Mouse (Mus musculus): ENCODE measurements around the gene Pygo2. TPM values are rescaled to one million over a fixed set of nuclear protein-coding genes. Genes with fewer than 3 reads are reported as not detected.

The Pygo2 gene
- polyA plus RNA-seq, 1 experiment from 2014 or later: 44.0 TPM

GRCm38 (mm10) chr3:89417840-89418169 lies 12.2 kb upstream of the Pygo2 start:
- peak; percentile 57 for ATAC-seq (replicated peaks)
- Histone ChIP-seq H3K4me2 (peak overlapping the region; percentile 98), H3K4me1 (peaks cover 37% of the 10 kb centered on the region), H3K27ac (peak overlapping the region; percentile 83), H3K9ac (peak overlapping the region; percentile 37), H3K9me3 (no peaks in the 10 kb centered on the region), H3K4me3 (peak overlapping the region; percentile 60), H3K36me3 (replicated peaks) (peaks cover 10% of the 10 kb centered on the region), H3K27me3 (replicated peaks) (no peaks in the 10 kb centered on the region)
- under 1% methylated on average over 20 of the region's 20 CpGs for WGBS

GRCm38 (mm10) chr3:89418170-89418860 lies 11.7 kb upstream of the Pygo2 start, which contains the start of the genes Cks1b and Shc1:
Gene Cks1b (minus strand): TSS chr3:89418383.
Gene Shc1 (plus strand): TSS chr3:89418443.
- H3K9ac ChIP-seq: peak within 1 kb of the TSS; percentile 65
- under 1% methylated on average over 39 of the region's 39 CpGs for WGBS

GRCm38 (mm10) chr3:89418861-89419250 lies 11.2 kb upstream of the Pygo2 start:
- Histone ChIP-seq H3K9ac (peak overlapping the region; percentile 65), H3K27ac (peak overlapping the region; percentile 83), H3K9me3 (no peaks in the 10 kb centered on the region), H3K27me3 (replicated peaks) (no peaks in the 10 kb centered on the region), H3K4me2 (peak overlapping the region; percentile 98), H3K4me1 (peaks cover 37% of the 10 kb centered on the region), H3K36me3 (replicated peaks) (peaks cover 10% of the 10 kb centered on the region), H3K4me3 (peak overlapping the region; percentile 60)
- 0% methylated on average over 16 of the region's 16 CpGs for WGBS
- ATAC-seq (replicated peaks): peak; percentile 15

More at GRCm38 (mm10) chr3:89418170-89418860, 11.7 kb upstream of the Pygo2 start, which contains the start of the genes Cks1b and Shc1:
- no peaks in the 10 kb centered on the region for H3K27me3 ChIP-seq (replicated peaks)
- H3K9me3 ChIP-seq: no peaks in the 10 kb centered on the region
- peaks cover 10% of the 10 kb centered on the region for H3K36me3 ChIP-seq (replicated peaks)
- H3K27ac ChIP-seq: peak within 1 kb of the TSS; percentile 83
- peak; percentile 97 for ATAC-seq (replicated peaks)
- H3K4me3 ChIP-seq: peak within 1 kb of the TSS; percentile 60
- H3K4me2 ChIP-seq: peak within 1 kb of the TSS; percentile 98
- peaks cover 37% of the 10 kb centered on the region for H3K4me1 ChIP-seq

- peak overlapping the region; percentile 65 for H3K9ac ChIP-seq
- peaks cover 7% of the 10 kb centered on the region for H3K36me3 ChIP-seq (replicated peaks)
- H3K27me3 ChIP-seq (replicated peaks): no peaks in the 10 kb centered on the region
- WGBS: 3% methylated on average over 9 of the region's 9 CpGs
- H3K4me1 ChIP-seq: peaks cover 37% of the 10 kb centered on the region
- ATAC-seq (replicated peaks): no peak
- H3K27ac ChIP-seq: peak overlapping the region; percentile 83
- H3K4me2 ChIP-seq: peak overlapping the region; percentile 98
- H3K9me3 ChIP-seq: no peaks in the 10 kb centered on the region
- H3K4me3 ChIP-seq: peak overlapping the region; percentile 60
Measured at GRCm38 (mm10) chr3:89419571-89419970, 10.4 kb upstream of the Pygo2 start.

GRCm38 (mm10) chr3:89419981-89420380 lies 10.0 kb upstream of the Pygo2 start:
- H3K27ac ChIP-seq: 0 out of 2 replicates have a peak overlapping the region, but pooled peaks have one; percentile 36

DNA sequence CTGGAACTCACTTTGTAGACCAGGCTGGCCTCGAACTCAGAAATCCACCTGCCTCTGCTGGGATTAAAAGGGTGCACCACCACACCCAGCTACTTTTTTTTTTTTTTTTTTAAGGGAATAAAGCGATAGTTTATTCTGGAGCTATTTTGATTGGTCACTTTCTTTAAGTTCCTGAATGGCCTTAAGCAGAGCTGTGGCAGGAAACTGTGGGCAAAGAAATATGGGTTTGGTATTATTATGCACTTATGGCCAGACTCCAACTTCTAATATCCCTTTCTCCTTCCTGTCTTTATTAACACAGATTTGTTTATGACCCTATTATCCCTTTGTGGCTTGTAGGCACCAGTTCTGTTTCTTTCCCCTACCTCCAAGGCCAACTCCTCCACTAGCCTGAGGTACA lies 9.6 kb upstream of the Pygo2 start:
- no peak overlapping the region; the same call in 1 of the 2 replicates for H3K4me2 ChIP-seq
- no peak overlapping the region for H3K9ac ChIP-seq
- WGBS: 60% methylated on average over 2 of the region's 2 CpGs
- peaks cover 37% of the 10 kb centered on the region for H3K4me1 ChIP-seq
- no peaks in the 10 kb centered on the region for H3K36me3 ChIP-seq (replicated peaks)
- ATAC-seq (replicated peaks): no peak
- no peak overlapping the region for H3K4me3 ChIP-seq
- no peaks in the 10 kb centered on the region for H3K27me3 ChIP-seq (replicated peaks)
- peak overlapping the region; percentile 39; the same call in 1 of the 2 replicates for H3K27ac ChIP-seq
- no peaks in the 10 kb centered on the region for H3K9me3 ChIP-seq

More at GRCm38 (mm10) chr3:89419981-89420380, 10.0 kb upstream of the Pygo2 start:
- Histone ChIP-seq H3K9me3 (no peaks in the 10 kb centered on the region), H3K4me1 (peaks cover 37% of the 10 kb centered on the region), H3K4me2 (peak overlapping the region; percentile 98), H3K4me3 (peak overlapping the region; percentile 60), H3K9ac (peak overlapping the region; percentile 65; the same call in 1 of the 2 replicates), H3K36me3 (replicated peaks) (peaks cover 2% of the 10 kb centered on the region), H3K27me3 (replicated peaks) (no peaks in the 10 kb centered on the region)
- 43% methylated on average over 3 of the region's 3 CpGs for WGBS
- no peak for ATAC-seq (replicated peaks)

GRCm38 (mm10) chr3:89421002-89421774 lies 8.8 kb upstream of the Pygo2 start:
- Histone ChIP-seq H3K4me2 (peak overlapping the region; percentile 49), H3K36me3 (replicated peaks) (no peaks in the 10 kb centered on the region), H3K27me3 (replicated peaks) (no peaks in the 10 kb centered on the region), H3K4me1 (peaks cover 37% of the 10 kb centered on the region), H3K9me3 (no peaks in the 10 kb centered on the region), H3K9ac (peak overlapping the region; percentile 39; the same call in 1 of the 2 replicates), H3K4me3 (peak overlapping the region; percentile 30), H3K27ac (peak overlapping the region; percentile 39)
- WGBS: 5% methylated on average over 11 of the region's 11 CpGs
- ATAC-seq (replicated peaks): 0 out of 2 replicates have a peak, but pooled peaks have one; percentile 32

DNA sequence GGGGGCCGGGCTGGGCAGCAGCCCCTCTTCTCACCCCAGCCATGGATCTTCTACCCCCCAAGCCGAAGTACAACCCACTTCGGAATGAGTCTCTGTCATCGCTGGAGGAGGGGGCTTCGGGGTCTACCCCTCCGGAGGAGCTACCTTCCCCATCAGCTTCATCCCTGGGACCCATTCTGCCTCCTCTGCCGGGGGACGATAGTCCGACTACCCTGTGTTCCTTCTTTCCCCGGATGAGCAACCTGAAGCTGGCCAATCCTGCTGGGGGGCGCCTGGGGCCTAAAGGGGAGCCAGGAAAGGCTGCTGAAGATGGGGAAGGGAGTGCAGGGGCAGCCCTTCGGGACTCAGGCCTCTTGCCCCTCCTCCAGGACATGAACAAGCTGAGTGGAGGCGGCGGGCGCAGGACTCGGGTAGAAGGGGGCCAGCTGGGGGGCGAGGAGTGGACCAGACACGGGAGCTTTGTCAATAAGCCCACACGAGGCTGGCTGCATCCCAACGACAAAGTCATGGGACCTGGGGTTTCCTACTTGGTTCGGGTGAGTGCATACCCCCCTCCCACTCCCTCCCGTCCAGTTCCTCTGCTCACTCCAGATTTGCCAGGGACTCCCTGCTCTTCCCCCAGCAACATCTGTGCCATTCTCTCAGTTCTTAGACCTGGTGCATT lies 8.1 kb upstream of the Pygo2 start:
- Histone ChIP-seq H3K4me1 (peaks cover 33% of the 10 kb centered on the region), H3K27me3 (replicated peaks) (no peaks in the 10 kb centered on the region), H3K9me3 (no peaks in the 10 kb centered on the region), H3K27ac (no peak overlapping the region), H3K9ac (peak overlapping the region; percentile 39; the same call in 1 of the 2 replicates), H3K4me2 (peak overlapping the region; percentile 49), H3K4me3 (peak overlapping the region; percentile 30), H3K36me3 (replicated peaks) (no peaks in the 10 kb centered on the region)
- 10% methylated on average over 22 of the region's 22 CpGs for WGBS
- no peak for ATAC-seq (replicated peaks)

DNA sequence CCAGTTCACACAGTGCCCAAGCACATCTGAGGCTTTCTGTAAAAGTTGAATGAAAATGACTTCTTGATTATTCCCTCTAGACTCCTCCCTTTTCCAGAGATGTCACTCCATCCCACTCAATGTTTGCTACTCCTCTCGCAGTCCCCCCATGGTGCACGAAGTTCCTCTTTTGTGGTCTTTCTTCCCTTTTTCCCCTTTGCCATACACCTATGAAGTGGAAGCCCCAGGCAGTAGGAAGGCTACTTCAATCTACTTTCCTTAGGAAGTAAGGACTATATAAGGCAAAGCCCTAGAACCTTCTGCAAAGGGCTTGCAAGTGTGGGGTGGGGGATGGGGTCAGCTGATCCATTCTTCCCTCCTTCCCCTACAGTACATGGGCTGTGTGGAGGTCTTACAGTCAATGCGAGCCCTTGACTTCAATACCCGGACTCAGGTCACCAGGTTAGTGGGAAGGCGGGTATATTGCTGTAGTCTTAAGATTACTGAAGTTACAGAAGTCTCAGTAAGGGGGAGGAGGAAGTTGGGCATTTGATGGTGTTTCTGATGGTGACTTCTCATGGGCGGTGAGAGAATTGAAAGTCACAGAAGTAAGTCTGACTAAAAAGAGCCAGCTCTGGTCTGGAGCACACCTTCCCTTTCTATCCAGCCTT lies 7.3 kb upstream of the Pygo2 start:
- 67% methylated on average over 6 of the region's 6 CpGs for WGBS
- H3K9me3 ChIP-seq: no peaks in the 10 kb centered on the region
- no peaks in the 10 kb centered on the region for H3K36me3 ChIP-seq (replicated peaks)
- H3K27me3 ChIP-seq (replicated peaks): no peaks in the 10 kb centered on the region
- no peak overlapping the region for H3K27ac ChIP-seq
- peaks cover 25% of the 10 kb centered on the region for H3K4me1 ChIP-seq
- no peak overlapping the region for H3K9ac ChIP-seq
- no peak overlapping the region for H3K4me3 ChIP-seq
- ATAC-seq (replicated peaks): no peak
- H3K4me2 ChIP-seq: no peak overlapping the region; the same call in 1 of the 2 replicates

DNA sequence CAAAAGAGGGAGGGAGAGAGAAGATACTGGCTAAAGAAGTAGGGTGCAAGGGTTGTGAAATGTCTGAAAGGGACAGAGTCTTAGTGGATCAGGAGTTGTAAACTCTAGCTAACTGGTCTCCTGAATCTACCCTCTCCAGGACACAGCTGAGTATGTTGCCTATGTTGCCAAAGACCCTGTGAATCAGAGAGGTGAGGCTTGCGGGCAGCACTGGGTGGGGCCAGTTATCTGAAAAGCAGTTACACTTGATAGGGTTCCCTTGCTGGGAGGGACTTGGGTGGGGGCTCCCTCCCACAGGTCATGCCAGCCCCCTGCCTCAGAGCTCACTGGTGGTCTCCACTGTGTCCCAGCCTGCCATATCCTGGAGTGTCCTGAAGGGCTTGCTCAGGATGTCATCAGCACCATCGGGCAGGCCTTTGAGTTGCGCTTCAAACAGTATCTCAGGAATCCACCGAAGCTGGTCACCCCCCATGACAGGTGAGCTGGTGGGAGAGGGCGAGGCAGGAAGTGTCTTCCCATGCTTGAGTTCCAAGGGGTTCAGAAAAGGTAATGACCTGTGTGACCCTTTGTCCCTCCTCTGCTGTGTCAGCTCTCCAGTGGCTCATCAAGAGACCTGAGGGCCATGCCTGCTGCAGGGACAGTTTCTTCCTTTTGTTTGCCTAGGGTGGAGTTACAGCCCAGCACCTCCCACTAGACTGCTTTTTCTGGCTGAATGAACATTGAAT lies 5.4 kb upstream of the Pygo2 start:
- Histone ChIP-seq H3K4me1 (peaks cover 16% of the 10 kb centered on the region), H3K4me3 (no peak overlapping the region), H3K9ac (no peak overlapping the region), H3K36me3 (replicated peaks) (no peaks in the 10 kb centered on the region), H3K9me3 (no peaks in the 10 kb centered on the region), H3K4me2 (no peak overlapping the region), H3K27ac (no peak overlapping the region), H3K27me3 (replicated peaks) (no peaks in the 10 kb centered on the region)
- 93% methylated on average over 5 of the region's 5 CpGs for WGBS
- ATAC-seq (replicated peaks): no peak

GRCm38 (mm10) chr3:89425141-89425525 lies 4.9 kb upstream of the Pygo2 start:
- WGBS: 94% methylated on average over 5 of the region's 5 CpGs
- Histone ChIP-seq H3K4me3 (no peak overlapping the region), H3K4me2 (no peak overlapping the region), H3K4me1 (peaks cover 11% of the 10 kb centered on the region), H3K9ac (no peak overlapping the region), H3K9me3 (no peaks in the 10 kb centered on the region), H3K27ac (no peak overlapping the region), H3K36me3 (replicated peaks) (no peaks in the 10 kb centered on the region), H3K27me3 (replicated peaks) (no peaks in the 10 kb centered on the region)
- no peak for ATAC-seq (replicated peaks)

Data from midbrain, embryonic 15.5 days (tissue).